Mouse (Mus musculus): ENCODE measurements around the gene Ssxb9. TPM values are rescaled to one million over a fixed set of nuclear protein-coding genes. Genes with fewer than 3 reads are reported as not detected.
"Not testable (repeated sequence)": the region's sequence is repeated elsewhere in the genome, so short reads cannot be mapped to it uniquely, and the experiment has no call there.

Ssxb9 gene
- total RNA-seq (2015; ENCODE audit: low replicate concordance): not detected in 2 replicates
- total RNA-seq (2017; ENCODE audit: low replicate concordance): not detected in 2 replicates

- ATAC-seq (replicated peaks; ENCODE audit: low FRiP score, poor library complexity, severe bottlenecking): not testable (repeated sequence)
Observed at GRCm38 (mm10) chrX:8366678-8367077, at the start of gene Ssxb9. Ssxb9 (plus strand) TSS chrX:8366978.

- ATAC-seq (replicated peaks; ENCODE audit: low FRiP score, poor library complexity, severe bottlenecking): no peak
Observed at GRCm38 (mm10) chrX:8327124-8327523, 39.7 kb upstream of the Ssxb9 start, which contains the start of gene Ssxb10. Ssxb10 (plus strand) TSS chrX:8327424.

- not testable (repeated sequence) for ATAC-seq (replicated peaks; ENCODE audit: low FRiP score, poor library complexity, severe bottlenecking)
Observed at GRCm38 (mm10) chrX:8413005-8413404, 46.2 kb downstream of the Ssxb9 start, which contains the start of gene Ssxb1. Ssxb1 (plus strand) TSS chrX:8413305.

Other genes starting within 250 kb of the Ssxb9 start
- gene Wdr13, start 234.1 kb upstream of the Ssxb9 start, total RNA-seq (2015; ENCODE audit: low replicate concordance): 23.5 and 39.3 TPM in 2 replicates
- 10.0 and 25.7 TPM in 2 replicates for gene Wdr13, start 234.1 kb upstream of the Ssxb9 start, total RNA-seq (2017; ENCODE audit: low replicate concordance)
- gene Rbm3, start 221.1 kb upstream of the Ssxb9 start, total RNA-seq (2015; ENCODE audit: low replicate concordance): 611 and 758 TPM in 2 replicates
- gene Rbm3, start 221.1 kb upstream of the Ssxb9 start, total RNA-seq (2017; ENCODE audit: low replicate concordance): 564 and 613 TPM in 2 replicates
- 4.6 and 13.3 TPM in 2 replicates for gene Tbc1d25, start 190.8 kb upstream of the Ssxb9 start, total RNA-seq (2015; ENCODE audit: low replicate concordance)
- gene Tbc1d25, start 190.8 kb upstream of the Ssxb9 start, total RNA-seq (2017; ENCODE audit: low replicate concordance): 1.5 and 4.7 TPM in 2 replicates
- gene Ebp, start 173.5 kb upstream of the Ssxb9 start, total RNA-seq (2015; ENCODE audit: low replicate concordance): 20.5 and 37.3 TPM in 2 replicates
- 14.2 and 26.6 TPM in 2 replicates for gene Ebp, start 173.5 kb upstream of the Ssxb9 start, total RNA-seq (2017; ENCODE audit: low replicate concordance)
- not detected in 2 replicates for gene Porcn, start 160.5 kb upstream of the Ssxb9 start, total RNA-seq (2015; ENCODE audit: low replicate concordance)
- gene Porcn, start 160.5 kb upstream of the Ssxb9 start, total RNA-seq (2017; ENCODE audit: low replicate concordance): not detected in 2 replicates
- gene Ftsj1, start 114.6 kb upstream of the Ssxb9 start, total RNA-seq (2015; ENCODE audit: low replicate concordance): 26.8 and 42.9 TPM in 2 replicates
- 23.7 and 25.0 TPM in 2 replicates for gene Ftsj1, start 114.6 kb upstream of the Ssxb9 start, total RNA-seq (2017; ENCODE audit: low replicate concordance)
- gene Slc38a5, start 95.8 kb upstream of the Ssxb9 start, total RNA-seq (2015; ENCODE audit: low replicate concordance): 291 and 297 TPM in 2 replicates
- 150 and 166 TPM in 2 replicates for gene Slc38a5, start 95.8 kb upstream of the Ssxb9 start, total RNA-seq (2017; ENCODE audit: low replicate concordance)
- gene Ssxb10, start 39.6 kb upstream of the Ssxb9 start, total RNA-seq (2015; ENCODE audit: low replicate concordance): not detected in 2 replicates
- gene Ssxb10, start 39.6 kb upstream of the Ssxb9 start, total RNA-seq (2017; ENCODE audit: low replicate concordance): not detected in 2 replicates
- gene Ssxb1, start 46.3 kb downstream of the Ssxb9 start, total RNA-seq (2015; ENCODE audit: low replicate concordance): not detected in 2 replicates
- not detected in 2 replicates for gene Ssxb1, start 46.3 kb downstream of the Ssxb9 start, total RNA-seq (2017; ENCODE audit: low replicate concordance)
- not detected in 2 replicates for gene Ssxb2, start 94.7 kb downstream of the Ssxb9 start, total RNA-seq (2015; ENCODE audit: low replicate concordance)
- not detected in 2 replicates for gene Ssxb2, start 94.7 kb downstream of the Ssxb9 start, total RNA-seq (2017; ENCODE audit: low replicate concordance)
- gene Gm14459, start 158.0 kb downstream of the Ssxb9 start, total RNA-seq (2015; ENCODE audit: low replicate concordance): not detected in 2 replicates
- not detected in 2 replicates for gene Gm14459, start 158.0 kb downstream of the Ssxb9 start, total RNA-seq (2017; ENCODE audit: low replicate concordance)
- gene Ssxb6, start 181.3 kb downstream of the Ssxb9 start, total RNA-seq (2015; ENCODE audit: low replicate concordance): not detected in 2 replicates
- not detected in 2 replicates for gene Ssxb6, start 181.3 kb downstream of the Ssxb9 start, total RNA-seq (2017; ENCODE audit: low replicate concordance)
- not detected in 2 replicates for gene Ssxb3, start 224.8 kb downstream of the Ssxb9 start, total RNA-seq (2015; ENCODE audit: low replicate concordance)
- not detected in 2 replicates for gene Ssxb3, start 224.8 kb downstream of the Ssxb9 start, total RNA-seq (2017; ENCODE audit: low replicate concordance)

Measured in erythroid progenitor cell, adult 5-6 weeks (primary cell).